Mouse (Mus musculus): ENCODE measurements around the gene Kif23.

DNA sequence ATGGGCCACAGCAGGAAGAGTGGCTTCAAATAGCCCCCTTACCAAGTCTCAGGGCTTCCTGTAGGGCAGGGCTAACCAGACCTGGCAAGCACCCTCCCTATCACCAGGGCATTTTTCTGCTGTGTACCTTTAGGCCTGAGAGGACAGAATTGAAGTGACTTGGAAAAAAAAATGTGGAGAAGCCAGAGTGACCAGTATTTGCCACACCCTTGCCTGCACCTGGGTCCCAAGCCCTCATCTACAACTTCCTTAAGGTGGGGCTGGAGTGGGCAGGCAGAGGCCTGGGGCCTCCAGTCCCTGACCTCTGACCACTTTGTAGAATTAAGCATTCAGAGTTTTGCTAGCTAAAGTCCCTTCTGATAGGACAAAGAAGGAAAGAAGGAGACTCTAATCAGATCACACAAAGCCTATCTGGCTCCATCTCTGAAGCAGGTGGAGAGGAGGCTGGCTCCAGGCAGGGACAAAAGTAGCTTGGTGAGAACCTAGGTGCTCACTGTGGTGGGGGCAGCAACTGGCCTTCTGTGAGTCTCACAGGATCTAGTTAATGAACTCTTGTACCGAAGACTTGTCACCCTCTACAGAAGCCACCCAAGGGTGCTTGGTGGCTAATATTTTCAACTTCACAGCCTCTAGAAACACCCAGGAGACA, 13.5 kb upstream of the Kif23 start:
- no peak for TF ChIP-seq CTCF (IDR thresholded peaks at IDR 0.05; ENCODE audit: low read depth, low read length)
- no peak for TF ChIP-seq POLR2A (IDR thresholded peaks at IDR 0.05; ENCODE audit: insufficient read depth, low read length)
- TF ChIP-seq EP300 (IDR thresholded peaks at IDR 0.05; ENCODE audit: insufficient read depth, low read depth, low read length), result no peak
